Mouse (Mus musculus) spleen, adult 2 months (tissue): Measurements from ENCODE around the gene Spaca5.

Source experiments
- CTCF ChIP-seq: fragments of 200-500 bp; IDR thresholded peaks from 2 replicates; pipeline ENCODE4 v1.5.1; 2011; ENCODE audit warnings: mild to moderate bottlenecking, inconsistent platforms; ENCODE audit not compliant: insufficient read depth, insufficient read length, insufficient replicate concordance; ENCODE audit errors: extremely low read depth
- POLR2A ChIP-seq: fragments of 200-500 bp; IDR thresholded peaks from 2 replicates; pipeline ENCODE4 v1.6.1; 2011; ENCODE audit warnings: low read depth, low read length, inconsistent platforms

DNA sequence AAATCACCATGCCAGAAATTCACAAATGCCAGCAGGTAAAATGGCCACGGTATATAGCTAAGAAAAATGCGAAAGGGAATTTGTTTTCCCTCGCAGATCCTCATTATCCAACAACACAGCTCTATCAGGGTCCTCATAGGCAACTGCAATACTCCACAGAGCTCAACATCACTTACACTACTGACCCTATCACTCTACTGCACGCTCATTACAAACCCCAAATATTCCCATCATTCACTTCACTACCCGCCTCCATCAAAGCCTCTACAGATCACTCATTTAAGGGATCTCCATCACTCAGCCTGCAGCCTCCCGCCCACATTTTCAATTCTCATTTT, 20.4 kb downstream of the Spaca5 start:
- no peak for TF ChIP-seq CTCF
- TF ChIP-seq POLR2A, result no peak
